Mouse (Mus musculus) cortical plate, adult 2 months (tissue): ENCODE measurements around the gene Capn7.

Experiments used
- CTCF ChIP-seq: fragments of 200-500 bp; IDR thresholded peaks from 2 replicates; pipeline ENCODE4 v1.5.1; 2011; ENCODE audit warnings: mild to moderate bottlenecking, control low read depth, low read length; ENCODE audit not compliant: insufficient read depth; ENCODE audit errors: extremely low read depth
- POLR2A ChIP-seq: fragments of 200-500 bp; IDR thresholded peaks from 2 replicates; pipeline ENCODE4 v1.6.1; 2011; ENCODE audit warnings: mild to moderate bottlenecking, low read length, control low read depth; ENCODE audit not compliant: insufficient read depth; ENCODE audit errors: extremely low read depth

DNA sequence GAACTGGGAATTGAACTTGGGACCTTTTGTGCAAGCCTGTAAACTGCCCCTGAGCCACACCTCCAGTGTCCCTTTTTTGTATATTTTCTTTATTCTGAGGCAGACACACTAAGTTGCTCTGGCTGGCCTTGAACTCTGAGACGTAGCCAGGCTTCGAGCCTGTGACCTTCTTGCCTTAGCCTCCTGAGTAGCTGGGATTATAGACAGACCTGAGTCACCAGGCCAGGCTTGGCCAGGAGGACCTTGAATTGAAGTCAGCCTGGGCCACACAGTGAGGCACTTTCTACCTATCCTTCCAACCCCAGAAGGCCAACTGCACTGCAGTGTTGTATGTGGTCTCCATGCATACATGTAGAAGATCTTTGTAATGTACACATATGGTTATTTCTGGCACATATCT is 60.0 kb downstream of the Capn7 start:
- TF ChIP-seq CTCF (no peak), POLR2A (no peak)
